Mouse (Mus musculus): ENCODE measurements around the gene Kcnip1. TPM values are rescaled to one million over a fixed set of nuclear protein-coding genes. Genes with fewer than 3 reads are reported as not detected.

Kcnip1 gene
- total and polyA plus RNA-seq, 2 experiments: not detected

DNA sequence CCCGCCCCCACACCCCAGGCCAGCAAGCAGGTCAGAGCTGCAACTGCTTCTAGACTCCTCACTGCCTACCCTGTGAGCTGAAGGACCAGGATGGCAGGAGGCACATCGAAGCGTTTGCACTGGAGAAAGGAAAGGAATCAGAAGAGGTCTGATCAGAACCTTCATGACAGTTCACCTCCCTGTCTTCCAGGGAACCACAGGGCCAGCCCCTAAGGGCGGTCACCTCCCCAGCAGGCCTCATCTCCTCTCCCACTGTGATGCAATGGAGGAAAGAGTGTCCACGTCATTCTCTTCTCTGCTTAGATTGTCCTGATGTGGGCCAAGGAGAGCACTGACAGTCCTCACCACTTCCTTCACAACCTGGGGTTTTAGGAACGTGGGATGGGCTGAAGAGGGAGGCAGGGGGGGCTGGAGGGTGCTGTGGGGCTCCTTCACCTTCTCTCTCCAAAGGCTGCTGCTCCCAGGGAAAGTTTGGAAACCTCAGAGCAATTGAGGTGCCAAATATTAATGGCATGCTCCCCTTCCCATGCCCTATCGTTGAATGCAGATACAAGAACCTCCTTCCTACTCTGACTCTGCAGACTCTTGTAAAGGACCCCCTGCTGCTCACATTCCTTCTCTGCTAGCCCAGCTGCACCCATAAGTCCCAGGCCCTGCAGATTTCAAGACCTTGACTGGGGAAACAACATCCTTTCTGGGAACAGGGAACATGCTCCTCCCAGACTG, 17.3 kb upstream of the Kcnip1 start:
- peak; percentile 6 for DNase-seq (ENCODE audit: extremely low read depth, low read depth, low spot score)
- H3K79me2 ChIP-seq (ENCODE audit: control insufficient read depth, insufficient read depth, low read length): no peaks in the 10 kb centered on the region
- H3K27me3 ChIP-seq (ENCODE audit: control insufficient read depth, insufficient read depth, low read length): no peaks in the 10 kb centered on the region
- no peak overlapping the region for H3K4me3 ChIP-seq (ENCODE audit: insufficient read depth, low read depth, low read length)
- 63% methylated on average over 7 of the region's 7 CpGs for WGBS
- H3K9ac ChIP-seq (ENCODE audit: low read depth, low read length): no peak overlapping the region
- no peak for TF ChIP-seq CTCF (IDR thresholded peaks at IDR 0.05; ENCODE audit: low read depth, low read length)
- TF ChIP-seq POLR2A (IDR thresholded peaks at IDR 0.05; ENCODE audit: extremely low read depth, insufficient read depth, low read length): no peak
- no peaks in the 10 kb centered on the region for H3K36me3 ChIP-seq (ENCODE audit: control insufficient read depth, insufficient read depth, low read length)
- no peaks in the 10 kb centered on the region; the same call in 1 of the 2 replicates for H3K4me1 ChIP-seq (ENCODE audit: control insufficient read depth, insufficient read depth, low read length)
- 0 out of 2 replicates have a peak overlapping the region, but pooled peaks have one; percentile 25 for H3K27ac ChIP-seq (replicated peaks; ENCODE audit: insufficient read depth, low read depth, low read length)

DNA sequence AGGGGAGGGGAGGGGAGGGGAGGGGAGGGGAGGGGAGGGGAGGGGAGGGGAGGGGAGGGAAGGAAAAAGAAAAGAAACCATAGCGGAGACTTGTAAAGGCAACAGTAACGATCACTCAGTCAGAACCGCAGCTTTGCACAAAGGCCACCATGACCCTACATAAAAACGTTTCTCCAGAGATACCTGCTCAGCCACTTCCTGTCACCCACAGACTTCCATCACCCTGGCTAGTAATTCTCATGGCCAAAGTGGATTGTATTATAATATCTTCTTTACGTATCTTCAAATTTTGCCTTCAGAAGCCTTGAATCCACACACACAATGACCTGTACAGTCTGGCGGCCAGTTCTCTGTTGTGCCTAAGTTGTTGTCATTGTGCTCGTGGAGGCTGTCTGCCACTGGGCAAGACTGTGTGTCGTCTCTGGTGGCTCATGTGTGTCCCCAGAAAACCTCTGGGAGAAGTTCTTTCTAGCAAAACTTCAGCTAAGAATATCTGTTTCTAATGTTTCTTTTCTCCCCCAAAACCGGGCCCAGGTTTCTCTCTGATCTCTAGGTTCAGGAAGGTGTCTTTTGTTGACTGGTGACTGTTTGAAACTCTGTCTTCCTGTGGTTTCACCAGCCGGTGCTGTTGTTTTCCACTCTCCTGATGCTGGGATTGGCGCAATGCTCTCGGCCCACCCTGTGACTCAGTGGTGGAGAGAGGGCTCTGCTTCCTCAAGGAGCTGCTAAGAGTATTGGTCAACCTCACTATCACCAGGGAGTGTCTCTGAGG, 16.6 kb upstream of the Kcnip1 start:
- TF ChIP-seq POLR2A (IDR thresholded peaks at IDR 0.05; ENCODE audit: extremely low read depth, insufficient read depth, low read length): no peak
- no peak for TF ChIP-seq CTCF (IDR thresholded peaks at IDR 0.05; ENCODE audit: low read depth, low read length)
- Histone ChIP-seq H3K27ac (replicated peaks; ENCODE audit: insufficient read depth, low read depth, low read length) (no peak overlapping the region), H3K27me3 (ENCODE audit: control insufficient read depth, insufficient read depth, low read length) (no peaks in the 10 kb centered on the region), H3K4me3 (ENCODE audit: insufficient read depth, low read depth, low read length) (no peak overlapping the region), H3K4me1 (ENCODE audit: control insufficient read depth, insufficient read depth, low read length) (no peaks in the 10 kb centered on the region; the same call in 1 of the 2 replicates), H3K79me2 (ENCODE audit: control insufficient read depth, insufficient read depth, low read length) (no peaks in the 10 kb centered on the region), H3K9ac (ENCODE audit: low read depth, low read length) (no peak overlapping the region), H3K36me3 (ENCODE audit: control insufficient read depth, insufficient read depth, low read length) (no peaks in the 10 kb centered on the region)
- WGBS: 83% methylated on average over 12 of the region's 12 CpGs
- DNase-seq (ENCODE audit: extremely low read depth, low read depth, low spot score): no peak

DNA sequence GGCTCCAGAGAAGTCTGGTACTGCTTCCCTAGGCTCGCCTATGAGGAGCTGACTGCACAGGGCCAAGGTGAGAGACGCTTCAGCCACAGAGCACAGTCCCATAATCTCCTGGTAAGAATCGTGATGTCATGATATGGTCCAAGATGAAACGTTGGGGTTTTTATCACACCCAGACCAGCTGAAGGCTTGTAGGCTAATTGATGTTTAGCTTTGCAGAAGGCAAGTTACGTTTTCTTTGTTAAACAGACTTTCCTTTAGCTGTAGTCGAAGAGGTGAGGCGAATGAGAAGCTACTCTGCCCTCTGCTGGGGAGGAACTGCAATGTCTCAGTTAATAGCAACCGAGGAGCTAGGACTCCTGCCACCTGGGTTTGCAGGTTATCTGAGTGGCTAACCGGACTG, 15.8 kb upstream of the Kcnip1 start:
- no peaks in the 10 kb centered on the region; the same call in 1 of the 2 replicates for H3K4me1 ChIP-seq (ENCODE audit: control insufficient read depth, insufficient read depth, low read length)
- TF ChIP-seq CTCF (IDR thresholded peaks at IDR 0.05; ENCODE audit: low read depth, low read length): peak; percentile 52; the same call in 1 of the 2 replicates
- no peak for TF ChIP-seq POLR2A (IDR thresholded peaks at IDR 0.05; ENCODE audit: extremely low read depth, insufficient read depth, low read length)
- no peak overlapping the region for H3K27ac ChIP-seq (replicated peaks; ENCODE audit: insufficient read depth, low read depth, low read length)
- H3K79me2 ChIP-seq (ENCODE audit: control insufficient read depth, insufficient read depth, low read length): no peaks in the 10 kb centered on the region
- H3K9ac ChIP-seq (ENCODE audit: low read depth, low read length): no peak overlapping the region
- no peaks in the 10 kb centered on the region; the same call in 1 of the 2 replicates for H3K27me3 ChIP-seq (ENCODE audit: control insufficient read depth, insufficient read depth, low read length)
- no peak overlapping the region for H3K4me3 ChIP-seq (ENCODE audit: insufficient read depth, low read depth, low read length)
- 33% methylated on average over 9 of the region's 9 CpGs for WGBS
- H3K36me3 ChIP-seq (ENCODE audit: control insufficient read depth, insufficient read depth, low read length): no peaks in the 10 kb centered on the region
- peak; percentile 6 for DNase-seq (ENCODE audit: extremely low read depth, low read depth, low spot score)

DNA sequence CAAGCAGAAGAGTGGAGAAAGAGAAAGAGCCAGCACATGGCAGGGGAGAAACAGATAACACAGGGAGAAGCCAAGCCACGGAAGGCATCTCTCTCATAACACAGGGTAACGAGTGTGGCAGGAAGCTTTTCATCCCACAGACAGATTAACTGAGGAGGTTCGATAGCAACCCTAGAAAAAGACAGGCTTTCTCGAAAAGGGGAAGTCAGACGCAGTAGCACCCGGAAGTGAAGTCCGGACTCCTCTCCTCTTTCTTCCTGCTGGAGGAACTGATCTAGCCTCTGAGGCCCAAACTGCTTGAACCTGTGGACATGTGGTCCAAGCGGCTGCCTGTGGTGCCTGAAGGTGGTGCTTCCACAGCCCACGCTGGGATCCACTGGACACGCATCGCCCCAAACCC, 15.3 kb upstream of the Kcnip1 start:
- 71% methylated on average over 11 of the region's 11 CpGs for WGBS
- H3K9ac ChIP-seq (ENCODE audit: low read depth, low read length): no peak overlapping the region
- H3K79me2 ChIP-seq (ENCODE audit: control insufficient read depth, insufficient read depth, low read length): no peaks in the 10 kb centered on the region
- H3K27me3 ChIP-seq (ENCODE audit: control insufficient read depth, insufficient read depth, low read length): no peaks in the 10 kb centered on the region; the same call in 1 of the 2 replicates
- H3K4me3 ChIP-seq (ENCODE audit: insufficient read depth, low read depth, low read length): no peak overlapping the region
- H3K4me1 ChIP-seq (ENCODE audit: control insufficient read depth, insufficient read depth, low read length): no peaks in the 10 kb centered on the region; the same call in 1 of the 2 replicates
- no peak overlapping the region for H3K27ac ChIP-seq (replicated peaks; ENCODE audit: insufficient read depth, low read depth, low read length)
- TF ChIP-seq POLR2A (IDR thresholded peaks at IDR 0.05; ENCODE audit: extremely low read depth, insufficient read depth, low read length) (no peak), CTCF (IDR thresholded peaks at IDR 0.05; ENCODE audit: low read depth, low read length) (no peak)
- DNase-seq (ENCODE audit: extremely low read depth, low read depth, low spot score): peak; percentile 20
- H3K36me3 ChIP-seq (ENCODE audit: control insufficient read depth, insufficient read depth, low read length): no peaks in the 10 kb centered on the region

DNA sequence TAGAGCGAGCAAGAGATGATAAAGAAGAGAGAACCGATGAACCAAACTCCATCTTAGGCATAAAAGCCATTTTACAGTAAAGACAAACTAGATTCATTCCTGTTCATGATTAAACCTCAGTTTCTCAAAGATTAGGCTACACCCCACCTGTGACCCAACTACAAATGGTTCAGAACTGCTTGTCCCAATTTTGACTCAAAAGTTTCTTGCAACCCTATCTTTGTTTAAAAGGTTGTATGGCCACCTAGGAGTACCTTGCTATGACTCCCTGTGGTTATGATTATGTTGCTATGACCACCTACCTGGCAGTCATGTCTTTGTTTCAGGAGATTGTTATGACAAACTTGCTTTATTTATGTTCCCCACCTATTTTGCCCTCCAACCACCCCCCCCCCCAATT, 14.7 kb upstream of the Kcnip1 start:
- DNase-seq (ENCODE audit: extremely low read depth, low read depth, low spot score): no peak
- Histone ChIP-seq H3K27ac (replicated peaks; ENCODE audit: insufficient read depth, low read depth, low read length) (no peak overlapping the region), H3K4me3 (ENCODE audit: insufficient read depth, low read depth, low read length) (no peak overlapping the region), H3K36me3 (ENCODE audit: control insufficient read depth, insufficient read depth, low read length) (no peaks in the 10 kb centered on the region), H3K9ac (ENCODE audit: low read depth, low read length) (no peak overlapping the region), H3K4me1 (ENCODE audit: control insufficient read depth, insufficient read depth, low read length) (no peaks in the 10 kb centered on the region; the same call in 1 of the 2 replicates), H3K27me3 (ENCODE audit: control insufficient read depth, insufficient read depth, low read length) (no peaks in the 10 kb centered on the region; the same call in 1 of the 2 replicates), H3K79me2 (ENCODE audit: control insufficient read depth, insufficient read depth, low read length) (no peaks in the 10 kb centered on the region)
- 89% methylated on average over 2 of the region's 2 CpGs for WGBS
- no peak for TF ChIP-seq POLR2A (IDR thresholded peaks at IDR 0.05; ENCODE audit: extremely low read depth, insufficient read depth, low read length)
- TF ChIP-seq CTCF (IDR thresholded peaks at IDR 0.05; ENCODE audit: low read depth, low read length): no peak
